Mouse (Mus musculus) limb, embryonic 14.5 days (tissue): ENCODE results near the gene Fcgr1. TPM values are rescaled to one million over a fixed set of nuclear protein-coding genes. Genes with fewer than 3 reads are reported as not detected.
A peak's percentile ranks its signal among the peaks of the same experiment; 100 is the strongest.

Source experiments
- ATAC-seq: fragments of 200-750 bp; cut with Nextera tagmentation; 2 replicates; pipeline ENCODE4 v1.8.0; 2017; ENCODE audit warnings: low read depth, moderate number of reproducible peaks, moderate TSS enrichment; ENCODE audit not compliant: low FRiP score
- DNase-seq: peaks from one replicate; pipeline ENCODE4 v3.0.0-alpha.2; 2015; ENCODE audit warnings: low spot score
- H3K27ac ChIP-seq: fragments of 300-500 bp; sonication (generic); replicated peaks from 2 replicates; pipeline ENCODE4 v1.5.1; 2014; ENCODE audit warnings: low read depth, mild to moderate bottlenecking, low read length, moderate library complexity, mixed read lengths
- H3K27me3 ChIP-seq: fragments of 300-500 bp; sonication (generic); 2 replicates; pipeline ENCODE4 v1.6.1; 2014; ENCODE audit warnings: low read length, mixed read lengths; ENCODE audit not compliant: control insufficient read depth, insufficient read depth
- H3K36me3 ChIP-seq: fragments of 300-500 bp; sonication (generic); 2 replicates; pipeline ENCODE4 v1.6.1; 2014; ENCODE audit warnings: mild to moderate bottlenecking, low read length, moderate library complexity, mixed read lengths; ENCODE audit not compliant: control insufficient read depth, insufficient read depth
- H3K4me1 ChIP-seq: fragments of 300-500 bp; sonication (generic); 2 replicates; pipeline ENCODE4 v1.6.1; 2014; ENCODE audit warnings: antibody characterized with exemption, low read length, mixed read lengths; ENCODE audit not compliant: control insufficient read depth, insufficient read depth
- H3K4me2 ChIP-seq: fragments of 300-500 bp; sonication (generic); replicated peaks from 2 replicates; pipeline ENCODE4 v1.6.1; 2014; ENCODE audit warnings: low read depth, mild to moderate bottlenecking, low read length, moderate library complexity; ENCODE audit not compliant: severe bottlenecking
- H3K4me3 ChIP-seq: fragments of 300-500 bp; sonication (generic); replicated peaks from 2 replicates; pipeline ENCODE4 v1.5.1; 2014; ENCODE audit warnings: low read length
- H3K9ac ChIP-seq: fragments of 300-500 bp; sonication (generic); 2 replicates; pipeline ENCODE4 v1.6.1; 2014; ENCODE audit warnings: mild to moderate bottlenecking, low read depth, low read length, moderate library complexity; ENCODE audit not compliant: severe bottlenecking
- H3K9me3 ChIP-seq: fragments of 300-500 bp; sonication (generic); 2 replicates; pipeline ENCODE4 v1.6.1; 2016; ENCODE audit warnings: low read length; ENCODE audit not compliant: control insufficient read depth
- POLR2A ChIP-seq: fragments of 200-500 bp; IDR thresholded peaks from 2 replicates; pipeline ENCODE4 v1.8.0; 2012; ENCODE audit warnings: inconsistent platforms, mild to moderate bottlenecking, moderate library complexity, borderline replicate concordance; ENCODE audit not compliant: insufficient read depth, insufficient read length; ENCODE audit errors: extremely low read depth
- WGBS: fragments of 180-500 bp; shearing (Covaris S2); extraction: QIAGEN DNeasy Blood & Tissue Kit; methylation state at CpG from one replicate; pipeline ENCODE4 v1.1.7; 2014; 5-methylcytosine and 5-hydroxymethylcytosine counted together
- polyA plus RNA-seq, 2 experiments: library from polyadenylated mRNA; depleted of rRNA in 1 of 2; stranded (reverse) in 1 of 2; unstranded in 1 of 2; fragments of >200 nt; fragmentation: Nextera tagmentation in 1 of 2; extraction: Ambion mirVana in 1 of 2; gene quantifications; 2 replicates each; pipeline versions ENCODE4 v1.2.1 to v1.2.3; 2012 to 2014

Gene Fcgr1
- polyA plus RNA-seq, 2 experiments = 3.1 to 3.3 TPM

- no peaks in the 10 kb centered on the region; the same call in 1 of the 2 replicates for H3K27me3 ChIP-seq
- H3K27ac ChIP-seq = no peak overlapping the region
- H3K4me2 ChIP-seq = no peak overlapping the region
- H3K36me3 ChIP-seq = no peaks in the 10 kb centered on the region
- H3K9me3 ChIP-seq = no peaks in the 10 kb centered on the region
- H3K9ac ChIP-seq = no peak overlapping the region
- DNase-seq (no peak), ATAC-seq (no peak)
- TF ChIP-seq POLR2A = no peak
- no peak overlapping the region for H3K4me3 ChIP-seq
- no peaks in the 10 kb centered on the region for H3K4me1 ChIP-seq
- WGBS = 58% methylated on average over 9 of the region's 9 CpGs
Measured at GRCm38 (mm10) chr3:96306506-96306905, 12.7 kb upstream of the Fcgr1 start.

GRCm38 (mm10) chr3:96302076-96302475 is 8.3 kb upstream of the Fcgr1 start:
- Histone ChIP-seq H3K27ac (no peak overlapping the region), H3K4me2 (no peak overlapping the region), H3K9ac (no peak overlapping the region), H3K4me1 (no peaks in the 10 kb centered on the region), H3K9me3 (no peaks in the 10 kb centered on the region), H3K27me3 (no peaks in the 10 kb centered on the region; the same call in 1 of the 2 replicates), H3K36me3 (no peaks in the 10 kb centered on the region), H3K4me3 (no peak overlapping the region)
- DNase-seq (no peak), ATAC-seq (no peak)
- no peak for TF ChIP-seq POLR2A
- WGBS = 75% methylated on average over 5 of the region's 5 CpGs

GRCm38 (mm10) chr3:96300706-96301529 is 7.1 kb upstream of the Fcgr1 start:
- no peaks in the 10 kb centered on the region for H3K4me1 ChIP-seq
- ATAC-seq (no peak), DNase-seq (no peak)
- no peak overlapping the region for H3K27ac ChIP-seq
- H3K4me2 ChIP-seq = no peak overlapping the region; the same call in 1 of the 2 replicates
- no peaks in the 10 kb centered on the region for H3K9me3 ChIP-seq
- peak overlapping the region; percentile 16 for H3K4me3 ChIP-seq
- no peak overlapping the region for H3K9ac ChIP-seq
- WGBS = 68% methylated on average over 26 of the region's 26 CpGs
- H3K36me3 ChIP-seq = no peaks in the 10 kb centered on the region
- TF ChIP-seq POLR2A = no peak
- H3K27me3 ChIP-seq = no peaks in the 10 kb centered on the region; the same call in 1 of the 2 replicates

GRCm38 (mm10) chr3:96299562-96299961 is 5.8 kb upstream of the Fcgr1 start:
- DNase-seq (no peak), ATAC-seq (no peak)
- TF ChIP-seq POLR2A = no peak
- Histone ChIP-seq H3K27me3 (no peaks in the 10 kb centered on the region), H3K4me1 (no peaks in the 10 kb centered on the region), H3K9ac (no peak overlapping the region), H3K4me3 (no peak overlapping the region), H3K4me2 (no peak overlapping the region), H3K27ac (no peak overlapping the region), H3K36me3 (no peaks in the 10 kb centered on the region), H3K9me3 (no peaks in the 10 kb centered on the region)
- 95% methylated on average over 2 of the region's 2 CpGs for WGBS

- TF ChIP-seq POLR2A = no peak
- no peaks in the 10 kb centered on the region for H3K4me1 ChIP-seq
- DNase-seq = no peak
- ATAC-seq = no peak
- no peaks in the 10 kb centered on the region for H3K27me3 ChIP-seq
- H3K4me3 ChIP-seq = no peak overlapping the region
- H3K27ac ChIP-seq = no peak overlapping the region
- H3K36me3 ChIP-seq = no peaks in the 10 kb centered on the region
- H3K4me2 ChIP-seq = no peak overlapping the region
- no peak overlapping the region for H3K9ac ChIP-seq
- H3K9me3 ChIP-seq = no peaks in the 10 kb centered on the region
- 90% methylated on average over 4 of the region's 4 CpGs for WGBS
Measured at GRCm38 (mm10) chr3:96298360-96298759, 4.6 kb upstream of the Fcgr1 start.
